Mouse (Mus musculus) MEL (cell line): ENCODE measurements around the gene Foxn3. TPM values are rescaled to one million over a fixed set of nuclear protein-coding genes. Genes with fewer than 3 reads are reported as not detected.

ENCODE experiments used
- DNase-seq: peaks from one replicate; pipeline ENCODE4 v3.0.0; 2011; ENCODE audit warnings: low read depth, low spot score
- H3K27ac ChIP-seq: 2 replicates; pipeline ENCODE4 v1.5.1; 2012; ENCODE audit warnings: low read depth, mild to moderate bottlenecking, control low read depth, low read length, moderate library complexity; ENCODE audit not compliant: control insufficient read depth
- H3K27me3 ChIP-seq, 2 experiments: fragments of 150-350 bp in 1 of 2; sonication (generic) in 1 of 2; 2 replicates each; pipeline ENCODE4 v1.6.1; 2012; ENCODE audit warnings: low read length in 2 of 2, mild to moderate bottlenecking in 2 of 2, improper control_type of control experiment in 1 of 2, moderate library complexity in 1 of 2; ENCODE audit not compliant: insufficient read depth in 2 of 2, control insufficient read depth in 1 of 2
- H3K36me3 ChIP-seq, 2 experiments: 2 replicates each; pipeline ENCODE4 v1.6.1; 2012 to 2014; ENCODE audit warnings: low read length in 2 of 2, improper control_type of control experiment in 1 of 2, inconsistent platforms in 1 of 2, mild to moderate bottlenecking in 1 of 2; ENCODE audit not compliant: insufficient read depth in 2 of 2, control insufficient read depth in 1 of 2
- H3K4me1 ChIP-seq, 2 experiments: fragments of 150-350 bp in 1 of 2; sonication (generic) in 1 of 2; 2 replicates each; pipeline ENCODE4 v1.6.1; 2012; ENCODE audit warnings: low read length in 2 of 2, improper control_type of control experiment in 1 of 2, mild to moderate bottlenecking in 1 of 2; ENCODE audit not compliant: insufficient read depth in 2 of 2, control insufficient read depth in 1 of 2
- H3K4me3 ChIP-seq, 2 experiments: fragments of 150-350 bp in 1 of 2; sonication (generic) in 1 of 2; 2 replicates each; pipeline ENCODE4 v1.5.1; 2012; ENCODE audit warnings: low read depth in 2 of 2, low read length in 2 of 2, mild to moderate bottlenecking in 2 of 2, moderate library complexity in 2 of 2, control low read depth in 1 of 2, improper control_type of control experiment in 1 of 2; ENCODE audit not compliant: control insufficient read depth in 1 of 2, insufficient read depth in 1 of 2
- H3K79me2 ChIP-seq: 2 replicates; pipeline ENCODE4 v1.6.1; 2012; ENCODE audit warnings: mild to moderate bottlenecking, low read length, moderate library complexity; ENCODE audit not compliant: control insufficient read depth, poor library complexity, insufficient read depth
- H3K9ac ChIP-seq: 2 replicates; pipeline ENCODE4 v1.6.1; 2012; ENCODE audit warnings: low read depth, mild to moderate bottlenecking, control low read depth, low read length, moderate library complexity; ENCODE audit not compliant: control insufficient read depth, poor library complexity, severe bottlenecking
- H3K9me3 ChIP-seq: fragments of 150-350 bp; sonication (generic); replicated peaks from 2 replicates; pipeline ENCODE4 v1.6.1; 2012; ENCODE audit warnings: mild to moderate bottlenecking, low read length, improper control_type of control experiment, moderate library complexity; ENCODE audit not compliant: insufficient read depth
- CTCF ChIP-seq, 3 experiments: IDR thresholded peaks in 2 of 3; conservative IDR thresholded peaks in 1 of 3; 2 replicates each; pipeline ENCODE4 v1.5.1; 2011 to 2012; ENCODE audit warnings: low read length in 3 of 3, low read depth in 2 of 3, mild to moderate bottlenecking in 2 of 3, improper control_type of control experiment in 1 of 3, inconsistent platforms in 1 of 3, mixed read lengths in 1 of 3, moderate library complexity in 1 of 3; ENCODE audit not compliant: control insufficient read depth in 1 of 3, insufficient read depth in 1 of 3, poor library complexity in 1 of 3, severe bottlenecking in 1 of 3
- ELF1 ChIP-seq: IDR thresholded peaks from 2 replicates; pipeline ENCODE4 v1.6.1; 2014; ENCODE audit warnings: low read depth, mild to moderate bottlenecking, inconsistent platforms, low read length, improper control_type of control experiment, moderate library complexity
- EP300 ChIP-seq, 2 experiments: IDR thresholded peaks; 2 replicates each; pipeline ENCODE4 v1.6.1; 2011; ENCODE audit warnings: improper control_type of control experiment in 2 of 2, low read length in 2 of 2, low read depth in 1 of 2, mild to moderate bottlenecking in 1 of 2
- GABPA ChIP-seq: IDR thresholded peaks from 2 replicates; pipeline ENCODE4 v1.6.1; 2012; ENCODE audit warnings: low read depth, mild to moderate bottlenecking, inconsistent platforms, low read length, improper control_type of control experiment, moderate library complexity
- HCFC1 ChIP-seq: IDR thresholded peaks from 2 replicates; pipeline ENCODE4 v1.6.1; 2012; ENCODE audit warnings: low read depth, mild to moderate bottlenecking, inconsistent platforms, low read length, improper control_type of control experiment, moderate library complexity
- KAT2A ChIP-seq: conservative IDR thresholded peaks from 2 replicates; pipeline ENCODE4 v1.6.1; 2012; ENCODE audit warnings: low read depth, low read length, improper control_type of control experiment, inconsistent platforms
- MAFK ChIP-seq: IDR thresholded peaks from 2 replicates; pipeline ENCODE4 v1.6.1; 2011; ENCODE audit warnings: low read depth, mild to moderate bottlenecking, low read length, improper control_type of control experiment, borderline replicate concordance
- MAX ChIP-seq: IDR thresholded peaks from 2 replicates; pipeline ENCODE4 v1.6.1; 2011; ENCODE audit warnings: low read length, improper control_type of control experiment
- MAZ ChIP-seq: IDR thresholded peaks from 2 replicates; pipeline ENCODE4 v1.6.1; 2012; ENCODE audit warnings: low read depth, mild to moderate bottlenecking, inconsistent platforms, low read length, improper control_type of control experiment
- MXI1 ChIP-seq: IDR thresholded peaks from 2 replicates; pipeline ENCODE4 v1.6.1; 2011; ENCODE audit warnings: mild to moderate bottlenecking, low read depth, low read length, improper control_type of control experiment
- MYB ChIP-seq: IDR thresholded peaks from 2 replicates; pipeline ENCODE4 v1.6.1; 2011; ENCODE audit warnings: mild to moderate bottlenecking, low read depth, low read length, improper control_type of control experiment
- NELFE ChIP-seq: IDR thresholded peaks from 2 replicates; pipeline ENCODE4 v1.6.1; 2011; ENCODE audit warnings: low read depth, low read length, improper control_type of control experiment
- NRF1 ChIP-seq: IDR thresholded peaks from 2 replicates; pipeline ENCODE4 v1.6.1; 2014; ENCODE audit warnings: low read depth, mild to moderate bottlenecking, inconsistent platforms, low read length, improper control_type of control experiment, moderate library complexity; ENCODE audit not compliant: poor library complexity, insufficient read depth, severe bottlenecking
- POLR2AphosphoS2 ChIP-seq: IDR thresholded peaks from 2 replicates; pipeline ENCODE4 v1.6.1; 2011; ENCODE audit warnings: low read length, improper control_type of control experiment
- POLR2AphosphoS5 ChIP-seq: IDR thresholded peaks from 2 replicates; pipeline ENCODE4 v1.6.1; 2012; ENCODE audit warnings: low read depth, borderline replicate concordance, mild to moderate bottlenecking, inconsistent platforms, low read length, moderate library complexity, mixed read lengths
- RAD21 ChIP-seq: IDR thresholded peaks from 2 replicates; pipeline ENCODE4 v1.6.1; 2011; ENCODE audit warnings: mild to moderate bottlenecking, low read depth, low read length, improper control_type of control experiment
- SIN3A ChIP-seq: IDR thresholded peaks from 2 replicates; pipeline ENCODE4 v1.6.1; 2012; ENCODE audit warnings: low read length, improper control_type of control experiment, inconsistent platforms
- TAL1 ChIP-seq: IDR thresholded peaks from 2 replicates; pipeline ENCODE4 v1.6.1; 2012; ENCODE audit warnings: mild to moderate bottlenecking, inconsistent platforms, low read length, moderate library complexity, mixed read lengths
- UBTF ChIP-seq: IDR thresholded peaks from 2 replicates; pipeline ENCODE4 v1.6.1; 2012; ENCODE audit warnings: low read depth, mild to moderate bottlenecking, inconsistent platforms, low read length, improper control_type of control experiment, moderate library complexity, borderline replicate concordance; ENCODE audit not compliant: insufficient read depth
- USF2 ChIP-seq, 2 experiments: IDR thresholded peaks; 2 replicates each; pipeline ENCODE4 v1.6.1; 2011 to 2012; ENCODE audit warnings: improper control_type of control experiment in 2 of 2, low read length in 2 of 2, borderline replicate concordance in 1 of 2, inconsistent platforms in 1 of 2, low read depth in 1 of 2, mild to moderate bottlenecking in 1 of 2; ENCODE audit not compliant: insufficient read depth in 1 of 2
- ZC3H11A ChIP-seq: IDR thresholded peaks from 2 replicates; pipeline ENCODE4 v1.6.1; 2012; ENCODE audit warnings: low read depth, mild to moderate bottlenecking, inconsistent platforms, low read length, improper control_type of control experiment
- ZKSCAN1 ChIP-seq: IDR thresholded peaks from 2 replicates; pipeline ENCODE4 v1.6.1; 2012; ENCODE audit warnings: low read depth, mild to moderate bottlenecking, inconsistent platforms, low read length, improper control_type of control experiment, moderate library complexity
- ZNF384 ChIP-seq: IDR thresholded peaks from 2 replicates; pipeline ENCODE4 v1.6.1; 2012; ENCODE audit warnings: low read depth, mild to moderate bottlenecking, inconsistent platforms, low read length, improper control_type of control experiment
- polyA plus RNA-seq, 2 experiments: library from polyadenylated mRNA; stranded (reverse) in 1 of 2; unstranded in 1 of 2; fragments of >175 nt in 1 of 2; fragments of >200 nt in 1 of 2; gene quantifications; 2 replicates each; pipeline versions ENCODE4 v1.2.1 to v1.2.4; 2012; ENCODE audit warnings: low replicate concordance in 2 of 2, low read depth in 1 of 2; ENCODE audit not compliant: insufficient read length in 2 of 2, insufficient read depth in 1 of 2, missing spikeins in 1 of 2
- total RNA-seq: library from RNA; depleted of rRNA; stranded (reverse); fragments of 300-350 nt; gene quantifications from 2 replicates; pipeline ENCODE4 v1.2.3, GENCODE M21; 2012

Foxn3 gene
- total and polyA plus RNA-seq, 3 experiments: 15.5 to 22.8 TPM; not detected in 1

- Histone ChIP-seq H3K79me2 (no peaks in the 10 kb centered on the region), H3K36me3 (no peaks in the 10 kb centered on the region), H3K4me3 (no peak overlapping the region), H3K27me3 (no peaks in the 10 kb centered on the region), H3K9ac (no peak overlapping the region), H3K4me1 (no peaks in the 10 kb centered on the region), H3K9me3 (no peaks in the 10 kb centered on the region), H3K27ac (no peak overlapping the region)
- TF ChIP-seq POLR2AphosphoS5 (no peak), USF2 (IDR thresholded peaks at IDR 0.05; ENCODE audit: borderline replicate concordance in 1 of 2, insufficient read depth in 1 of 2, low read depth in 1 of 2, low read length in 2 of 2) (no peak), UBTF (no peak), MXI1 (no peak), TAL1 (no peak), EP300 (IDR thresholded peaks at IDR 0.05; ENCODE audit: low read depth in 1 of 2, low read length in 2 of 2) (no peak), KAT2A (no peak), SIN3A (no peak), HCFC1 (no peak), MAFK (no peak), ELF1 (no peak)
- no peak for DNase-seq
These were observed 319.1 kb downstream of the Foxn3 start for GRCm38 (mm10) chr12:99244264-99244663.

GRCm38 (mm10) chr12:99243316-99243715, 320.1 kb downstream of the Foxn3 start:
- Histone ChIP-seq H3K79me2 (no peaks in the 10 kb centered on the region), H3K4me1 (no peaks in the 10 kb centered on the region), H3K9me3 (no peaks in the 10 kb centered on the region), H3K27me3 (no peaks in the 10 kb centered on the region), H3K4me3 (no peak overlapping the region), H3K36me3 (no peaks in the 10 kb centered on the region), H3K27ac (no peak overlapping the region), H3K9ac (no peak overlapping the region)
- no peak for DNase-seq
- TF ChIP-seq NRF1 (no peak), MAFK (peak; percentile 43; the same call in 1 of the 2 replicates), UBTF (no peak)

GRCm38 (mm10) chr12:99240185-99240726, 323.1 kb downstream of the Foxn3 start:
- H3K27ac ChIP-seq: no peak overlapping the region
- no peak overlapping the region for H3K9ac ChIP-seq
- no peaks in the 10 kb centered on the region for H3K9me3 ChIP-seq
- H3K4me1 ChIP-seq: no peaks in the 10 kb centered on the region
- no peaks in the 10 kb centered on the region for H3K79me2 ChIP-seq
- peak; percentile 25 for DNase-seq
- H3K4me3 ChIP-seq: no peak overlapping the region
- no peak for TF ChIP-seq KAT2A
- no peak for TF ChIP-seq ZC3H11A
- no peak for TF ChIP-seq ZNF384
- no peak for TF ChIP-seq POLR2AphosphoS5
- no peak for TF ChIP-seq NELFE
- no peak for TF ChIP-seq MYB
- no peak for TF ChIP-seq MAZ
- TF ChIP-seq RAD21: no peak
- no peak for TF ChIP-seq NRF1
- no peak for TF ChIP-seq USF2 (IDR thresholded peaks at IDR 0.05; ENCODE audit: borderline replicate concordance in 1 of 2, insufficient read depth in 1 of 2, low read depth in 1 of 2, low read length in 2 of 2)
- no peak for TF ChIP-seq GABPA
- no peak for TF ChIP-seq HCFC1
- TF ChIP-seq TAL1: no peak
- no peak for TF ChIP-seq ZKSCAN1
- no peak for TF ChIP-seq UBTF
- TF ChIP-seq SIN3A: no peak
- TF ChIP-seq CTCF (IDR thresholded peaks at IDR 0.05 in 2 of 3, conservative IDR thresholded peaks at IDR 0.05 in 1 of 3; ENCODE audit: control insufficient read depth in 1 of 3, insufficient read depth in 1 of 3, low read depth in 2 of 3, low read length in 3 of 3, poor library complexity in 1 of 3, severe bottlenecking in 1 of 3): no peak
- no peak for TF ChIP-seq POLR2AphosphoS2
- no peak for TF ChIP-seq MAX
- no peaks in the 10 kb centered on the region for H3K36me3 ChIP-seq
- H3K27me3 ChIP-seq: no peaks in the 10 kb centered on the region
